Mouse (Mus musculus) thymus, adult 2 months (tissue): ENCODE results near the gene Ilkap. TPM values are rescaled to one million over a fixed set of nuclear protein-coding genes. Genes with fewer than 3 reads are reported as not detected.

ENCODE experiments used
- DNase-seq: peaks from one replicate; pipeline ENCODE4 v3.0.0; 2021
- H3K27ac ChIP-seq: fragments of 200-500 bp; 2 replicates; pipeline ENCODE4 v1.5.1; 2012; ENCODE audit warnings: low read length, control low read depth; ENCODE audit not compliant: control insufficient read depth, insufficient read depth
- H3K27me3 ChIP-seq: fragments of 200-500 bp; 2 replicates; pipeline ENCODE4 v1.6.1; 2012; ENCODE audit warnings: mild to moderate bottlenecking, low read length, moderate library complexity, mixed read lengths; ENCODE audit not compliant: control insufficient read depth, insufficient read depth
- H3K36me3 ChIP-seq: fragments of 200-500 bp; 2 replicates; pipeline ENCODE4 v1.6.1; 2012; ENCODE audit warnings: mild to moderate bottlenecking, low read length, moderate library complexity; ENCODE audit not compliant: control insufficient read depth, insufficient read depth
- H3K4me1 ChIP-seq: fragments of 200-500 bp; replicated peaks from 2 replicates; pipeline ENCODE4 v1.6.1; 2012; ENCODE audit warnings: low read length; ENCODE audit not compliant: control insufficient read depth, insufficient read depth
- H3K4me3 ChIP-seq: fragments of 200-500 bp; 2 replicates; pipeline ENCODE4 v1.5.1; 2012; ENCODE audit warnings: mild to moderate bottlenecking, low read length, control low read depth, moderate library complexity; ENCODE audit not compliant: control insufficient read depth, insufficient read depth
- CTCF ChIP-seq: fragments of 200-500 bp; IDR thresholded peaks from 2 replicates; pipeline ENCODE4 v1.5.1; 2012; ENCODE audit warnings: mild to moderate bottlenecking, control low read depth, low read length, moderate library complexity, borderline replicate concordance; ENCODE audit not compliant: control insufficient read depth, poor library complexity, insufficient read depth; ENCODE audit errors: extremely low read depth
- POLR2A ChIP-seq: fragments of 200-500 bp; IDR thresholded peaks from 2 replicates; pipeline ENCODE4 v1.6.1; 2012; ENCODE audit warnings: mild to moderate bottlenecking, low read length, control low read depth, moderate library complexity; ENCODE audit not compliant: control insufficient read depth, poor library complexity, insufficient read depth; ENCODE audit errors: extremely low read depth
- WGBS: fragments of 180-500 bp; shearing (Covaris S2); methylation state at CpG from one replicate; pipeline ENCODE4 v1.1.7; 2018; 5-methylcytosine and 5-hydroxymethylcytosine counted together
- polyA plus RNA-seq: library from polyadenylated mRNA; depleted of rRNA; stranded (reverse); fragments of >200 nt; gene quantifications from 2 replicates; pipeline ENCODE4 v1.2.3, GENCODE M21; 2012

Ilkap gene
- polyA plus RNA-seq, 1 experiment, result 104 TPM

DNA sequence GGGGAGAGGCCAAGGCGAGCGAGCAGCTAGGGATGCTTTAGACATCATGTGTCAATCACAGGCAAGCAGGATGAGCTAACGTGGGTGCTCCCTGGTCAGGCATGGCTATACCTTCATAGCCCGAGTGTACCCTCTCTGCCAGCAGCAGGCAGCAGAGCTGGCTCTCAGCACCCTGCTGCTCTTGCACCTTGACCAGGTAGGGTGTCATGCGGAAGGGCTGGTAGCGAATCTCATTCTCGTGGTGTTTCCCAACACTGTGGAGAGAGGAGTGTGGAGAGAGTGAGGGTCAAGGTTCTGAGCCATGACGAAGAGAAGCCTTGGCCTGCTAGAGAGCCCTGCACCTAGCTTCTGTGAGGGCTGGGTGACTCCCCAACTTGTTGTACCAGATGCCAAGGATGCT lies 41.2 kb upstream of the Ilkap start:
- 94% methylated on average over 8 of the region's 8 CpGs for WGBS
- H3K4me3 ChIP-seq, result no peak overlapping the region
- no peaks in the 10 kb centered on the region; the same call in 1 of the 2 replicates for H3K4me1 ChIP-seq
- DNase-seq, result no peak
- H3K36me3 ChIP-seq, result no peaks in the 10 kb centered on the region
- H3K27me3 ChIP-seq, result no peaks in the 10 kb centered on the region
- no peak for TF ChIP-seq CTCF
- H3K27ac ChIP-seq, result no peak overlapping the region

DNA sequence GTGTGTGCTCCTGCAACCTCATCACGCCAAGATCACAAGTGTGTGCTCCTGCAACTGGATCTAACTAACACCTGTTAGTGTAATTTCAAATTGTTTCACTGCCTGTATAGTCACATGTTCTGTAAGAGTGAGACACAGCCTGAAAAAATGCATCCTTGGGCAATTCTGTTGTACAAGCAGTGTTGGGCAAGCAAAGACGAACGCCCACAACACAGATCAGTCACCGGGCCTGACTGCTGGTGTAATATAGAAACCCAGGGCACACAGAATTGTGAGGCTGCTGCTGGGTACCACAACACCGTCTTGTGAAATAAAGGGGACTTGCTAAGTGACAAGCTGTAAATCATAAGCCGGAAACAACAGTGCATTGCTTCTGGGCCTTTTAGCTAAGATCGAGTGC lies 39.0 kb upstream of the Ilkap start:
- Histone ChIP-seq H3K27me3 (no peaks in the 10 kb centered on the region), H3K4me3 (no peak overlapping the region), H3K4me1 (no peaks in the 10 kb centered on the region; the same call in 1 of the 2 replicates), H3K36me3 (no peaks in the 10 kb centered on the region), H3K27ac (no peak overlapping the region)
- TF ChIP-seq POLR2A (no peak), CTCF (no peak)
- 87% methylated on average over 7 of the region's 7 CpGs for WGBS
- DNase-seq, result no peak

DNA sequence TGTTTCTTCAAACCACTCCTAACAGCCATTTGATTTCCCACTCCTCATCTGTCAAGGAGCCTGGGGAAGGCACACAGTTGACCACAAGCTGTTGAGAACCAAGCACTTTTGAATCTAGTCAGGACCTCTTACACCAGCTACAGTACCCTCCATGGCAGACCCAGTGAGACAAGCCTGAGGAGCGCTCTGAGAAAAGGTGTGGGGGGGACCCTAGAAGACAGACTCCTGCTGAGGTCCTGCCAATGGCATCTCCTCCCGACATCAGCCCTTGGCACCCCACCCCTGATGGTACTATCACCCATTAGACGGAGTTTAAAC lies 38.4 kb upstream of the Ilkap start:
- H3K36me3 ChIP-seq, result no peaks in the 10 kb centered on the region
- WGBS, result 97% methylated on average over 3 of the region's 3 CpGs
- no peaks in the 10 kb centered on the region; the same call in 1 of the 2 replicates for H3K4me1 ChIP-seq
- no peak for DNase-seq
- H3K27me3 ChIP-seq, result no peaks in the 10 kb centered on the region
- H3K4me3 ChIP-seq, result no peak overlapping the region
- TF ChIP-seq POLR2A (no peak), CTCF (no peak)
- no peak overlapping the region for H3K27ac ChIP-seq

DNA sequence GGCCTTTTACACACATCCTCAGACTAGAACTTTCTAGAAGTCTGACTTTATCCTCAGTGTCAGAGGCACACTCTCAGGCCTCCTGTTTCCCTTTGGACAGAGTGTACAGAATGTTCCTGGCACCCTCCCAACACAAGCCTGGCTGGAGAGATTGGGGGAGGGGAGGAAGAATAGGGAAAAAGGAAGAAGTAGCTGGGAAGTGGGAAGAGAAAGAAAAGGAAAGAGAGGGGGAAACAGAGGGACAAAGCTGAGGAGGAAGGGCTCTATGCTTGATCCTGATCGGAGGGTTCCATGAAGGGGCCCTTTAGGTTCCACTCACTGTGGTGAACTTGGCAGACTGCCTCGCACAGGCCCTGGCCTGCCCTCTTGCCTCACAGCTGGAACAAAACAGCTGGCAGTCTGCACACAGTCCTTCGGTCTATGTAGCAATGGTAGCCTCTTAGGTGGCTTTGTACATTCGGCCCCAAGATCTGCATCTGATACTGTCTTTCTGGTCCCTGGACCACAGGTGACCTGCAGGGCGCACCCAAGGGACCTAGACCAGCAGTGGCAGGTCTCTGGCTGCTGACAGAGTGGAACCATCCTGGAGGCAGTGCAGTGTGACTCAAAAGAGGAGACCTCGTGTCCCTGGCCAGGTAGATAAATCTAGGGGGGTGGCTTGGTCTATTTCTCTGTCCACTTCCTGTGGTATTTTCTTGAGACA lies 37.9 kb upstream of the Ilkap start:
- Histone ChIP-seq H3K27me3 (no peaks in the 10 kb centered on the region), H3K36me3 (no peaks in the 10 kb centered on the region), H3K4me3 (no peak overlapping the region), H3K27ac (no peak overlapping the region), H3K4me1 (no peaks in the 10 kb centered on the region; the same call in 1 of the 2 replicates)
- 79% methylated on average over 6 of the region's 6 CpGs for WGBS
- no peak for DNase-seq
- TF ChIP-seq POLR2A, result no peak
- no peak for TF ChIP-seq CTCF

DNA sequence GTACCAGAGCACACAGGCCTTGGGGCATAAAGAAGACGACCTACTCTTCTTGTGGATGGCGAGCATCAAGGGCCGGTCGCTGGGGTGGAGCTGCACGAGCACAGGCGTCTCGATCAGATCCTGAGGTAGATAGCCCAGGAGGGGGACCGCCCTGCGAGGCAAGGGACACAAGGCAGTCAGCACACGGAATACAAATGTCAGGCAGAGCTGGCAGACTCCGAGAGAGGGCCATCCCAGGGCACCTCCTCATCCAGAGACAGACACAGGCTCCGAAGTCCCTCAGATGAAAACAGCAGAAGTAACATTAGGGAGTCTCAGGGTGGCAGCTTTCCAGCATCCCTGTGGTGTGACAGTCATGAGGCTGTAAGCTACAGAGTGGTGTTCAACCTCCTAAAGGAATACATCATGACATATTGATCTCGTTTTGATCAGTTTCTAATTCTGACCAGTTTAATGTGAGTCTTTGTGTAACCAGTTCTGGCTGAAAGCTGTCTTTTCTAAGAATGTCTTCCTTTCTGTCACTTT lies 37.1 kb upstream of the Ilkap start:
- WGBS, result 93% methylated on average over 13 of the region's 13 CpGs
- DNase-seq, result no peak
- Histone ChIP-seq H3K36me3 (no peaks in the 10 kb centered on the region), H3K4me3 (no peak overlapping the region), H3K27me3 (no peaks in the 10 kb centered on the region), H3K4me1 (no peaks in the 10 kb centered on the region; the same call in 1 of the 2 replicates), H3K27ac (no peak overlapping the region)
- no peak for TF ChIP-seq CTCF
- TF ChIP-seq POLR2A, result no peak

DNA sequence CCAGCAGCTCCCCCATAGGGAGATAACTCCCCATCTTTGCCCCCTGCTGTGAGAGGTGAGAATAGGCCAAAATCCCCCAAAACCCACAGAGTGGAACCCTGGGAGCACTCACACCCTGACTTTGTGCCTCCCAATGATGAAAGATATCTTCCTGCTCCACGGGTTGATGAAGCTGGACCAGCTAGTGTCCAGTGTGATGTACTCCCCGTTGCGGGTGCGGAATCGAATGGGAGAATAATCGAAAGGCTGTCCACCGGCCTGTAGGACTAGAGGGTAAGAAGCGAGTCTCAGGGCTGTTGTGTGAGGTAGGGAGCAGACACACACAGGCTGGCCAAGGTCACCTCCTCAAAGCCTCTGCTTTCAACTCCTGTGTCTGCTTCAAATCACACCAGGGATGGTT lies 36.3 kb upstream of the Ilkap start:
- Histone ChIP-seq H3K27me3 (no peaks in the 10 kb centered on the region), H3K27ac (no peak overlapping the region), H3K4me3 (no peak overlapping the region), H3K36me3 (no peaks in the 10 kb centered on the region), H3K4me1 (no peaks in the 10 kb centered on the region; the same call in 1 of the 2 replicates)
- DNase-seq, result no peak
- WGBS, result 98% methylated on average over 8 of the region's 8 CpGs
- no peak for TF ChIP-seq POLR2A
- TF ChIP-seq CTCF, result no peak

DNA sequence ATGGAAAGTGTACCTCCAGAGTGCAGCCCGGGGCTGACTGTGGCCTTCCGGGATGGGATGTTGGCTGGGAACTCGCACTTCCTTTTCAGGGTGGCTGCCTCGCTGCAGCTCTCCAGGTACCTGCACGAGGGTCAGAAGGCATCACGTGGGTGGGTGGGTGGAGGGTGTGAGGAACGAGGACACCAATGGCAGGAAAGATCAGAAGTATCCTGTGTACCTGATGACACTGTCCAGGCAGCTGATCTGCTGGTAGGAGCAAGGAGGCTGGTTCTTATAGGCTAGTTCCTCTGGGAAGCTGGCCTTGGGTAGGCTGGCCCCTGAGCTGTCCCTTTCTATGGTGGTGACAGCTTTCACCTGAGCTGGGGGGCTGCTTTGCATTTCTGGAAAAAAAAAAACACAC lies 32.1 kb upstream of the Ilkap start:
- no peak overlapping the region for H3K4me3 ChIP-seq
- H3K27me3 ChIP-seq, result no peaks in the 10 kb centered on the region
- no peak overlapping the region for H3K27ac ChIP-seq
- H3K4me1 ChIP-seq, result no peaks in the 10 kb centered on the region
- WGBS, result 95% methylated on average over 7 of the region's 7 CpGs
- no peaks in the 10 kb centered on the region for H3K36me3 ChIP-seq
- no peak for DNase-seq
- no peak for TF ChIP-seq POLR2A
- no peak for TF ChIP-seq CTCF
